Mouse (Mus musculus) CD4-positive helper T cell, adult 2 months (primary cell): Measurements from ENCODE around the gene Cand2.

Source experiments
- DNase-seq: peaks from one replicate; pipeline ENCODE4 v3.0.0-alpha.2; 2012; ENCODE audit warnings: low read depth, missing footprints, low spot score

The Cand2 gene

GRCm38 (mm10) chr6:115774501-115774921, at the start of gene Cand2:
Gene Cand2, plus strand, starts transcription at chr6:115774538.
- peak; percentile 76 for DNase-seq

- peak; percentile 53 for DNase-seq
Measured at GRCm38 (mm10) chr6:115727108-115727507, 47.2 kb upstream of the Cand2 start.

GRCm38 (mm10) chr6:115727570-115727969, 46.8 kb upstream of the Cand2 start:
- no peak for DNase-seq

- DNase-seq, result no peak
Measured at GRCm38 (mm10) chr6:115730560-115731342, 43.6 kb upstream of the Cand2 start.

- DNase-seq, result no peak
Measured at GRCm38 (mm10) chr6:115732341-115732928, 41.9 kb upstream of the Cand2 start.

GRCm38 (mm10) chr6:115734909-115735308, 39.4 kb upstream of the Cand2 start:
- DNase-seq, result peak; percentile 38

GRCm38 (mm10) chr6:115739056-115739455, 35.3 kb upstream of the Cand2 start:
- DNase-seq, result no peak

GRCm38 (mm10) chr6:115743569-115743968, 30.8 kb upstream of the Cand2 start:
- DNase-seq, result no peak

GRCm38 (mm10) chr6:115746326-115746725, 28.0 kb upstream of the Cand2 start:
- no peak for DNase-seq

GRCm38 (mm10) chr6:115755536-115755935, 18.8 kb upstream of the Cand2 start:
- DNase-seq, result no peak

- DNase-seq, result no peak
Measured at GRCm38 (mm10) chr6:115758981-115759435, 15.3 kb upstream of the Cand2 start.

GRCm38 (mm10) chr6:115759461-115759860, 14.9 kb upstream of the Cand2 start:
- no peak for DNase-seq

- no peak for DNase-seq
Measured at GRCm38 (mm10) chr6:115760137-115760536, 14.2 kb upstream of the Cand2 start.

GRCm38 (mm10) chr6:115760982-115761381, 13.4 kb upstream of the Cand2 start:
- DNase-seq, result no peak

GRCm38 (mm10) chr6:115761995-115762756, 12.2 kb upstream of the Cand2 start, which contains the start of gene Tmem40:
Gene Tmem40, minus strand, starts transcription at chr6:115762410.
- DNase-seq, result peak; percentile 72

GRCm38 (mm10) chr6:115764179-115764578, 10.2 kb upstream of the Cand2 start:
- DNase-seq, result peak; percentile 32

- DNase-seq, result no peak
Measured at GRCm38 (mm10) chr6:115767357-115767756, 7.0 kb upstream of the Cand2 start.

GRCm38 (mm10) chr6:115768207-115768606, 6.1 kb upstream of the Cand2 start:
- DNase-seq, result peak; percentile 15

GRCm38 (mm10) chr6:115770059-115770670, 4.2 kb upstream of the Cand2 start:
- no peak for DNase-seq

GRCm38 (mm10) chr6:115770852-115771251, 3.5 kb upstream of the Cand2 start:
- DNase-seq, result no peak

GRCm38 (mm10) chr6:115772201-115772600, 2.1 kb upstream of the Cand2 start:
- DNase-seq, result no peak

GRCm38 (mm10) chr6:115772604-115773003, 1.7 kb upstream of the Cand2 start:
- peak; percentile 44 for DNase-seq
